Mouse (Mus musculus): ENCODE results near the gene 1700042G07Rik.

The 1700042G07Rik gene

GRCm38 (mm10) chr4:116164759-116165554 lies 8.2 kb upstream of the 1700042G07Rik start:
- no peak for DNase-seq

- no peak for DNase-seq
These were observed 7.3 kb upstream of the 1700042G07Rik start for GRCm38 (mm10) chr4:116165708-116166407.

GRCm38 (mm10) chr4:116167404-116167803 lies 5.8 kb upstream of the 1700042G07Rik start, which contains the start of gene Tspan1:
Gene Tspan1 (minus strand): TSS chr4:116167601.
- peak; percentile 60 to 71 for DNase-seq

GRCm38 (mm10) chr4:116168617-116169352 lies 4.4 kb upstream of the 1700042G07Rik start:
- DNase-seq = peak; percentile 91 to 92

GRCm38 (mm10) chr4:116169353-116169672 lies 3.9 kb upstream of the 1700042G07Rik start:
- DNase-seq = no peak

GRCm38 (mm10) chr4:116173752-116174151 lies 580 bp downstream of the 1700042G07Rik start:
- DNase-seq = no peak

GRCm38 (mm10) chr4:116174466-116175116 lies 1.4 kb downstream of the 1700042G07Rik start:
- peak; percentile 41 to 67 for DNase-seq

GRCm38 (mm10) chr4:116175136-116175535 lies 2.0 kb downstream of the 1700042G07Rik start:
- no peak for DNase-seq

GRCm38 (mm10) chr4:116175711-116176542 lies 2.8 kb downstream of the 1700042G07Rik start:
- DNase-seq = peak in 1 of 2 experiments; percentile 11

GRCm38 (mm10) chr4:116176543-116176988 lies 3.4 kb downstream of the 1700042G07Rik start:
- peak; percentile 85 to 91 for DNase-seq

- peak; percentile 76 to 84 for DNase-seq
These were observed 4.0 kb downstream of the 1700042G07Rik start for GRCm38 (mm10) chr4:116177140-116177539.

GRCm38 (mm10) chr4:116182079-116182478 lies 8.9 kb downstream of the 1700042G07Rik start:
- DNase-seq = no peak

- peak; percentile 43 to 60 for DNase-seq
These were observed 9.6 kb downstream of the 1700042G07Rik start for GRCm38 (mm10) chr4:116182745-116183144.

- DNase-seq = no peak
These were observed 11.9 kb downstream of the 1700042G07Rik start for GRCm38 (mm10) chr4:116185083-116185482.

GRCm38 (mm10) chr4:116192286-116192835 lies 19.2 kb downstream of the 1700042G07Rik start:
- DNase-seq = peak; percentile 43 to 58

- no peak for DNase-seq
These were observed 20.6 kb downstream of the 1700042G07Rik start for GRCm38 (mm10) chr4:116193583-116194383.

- DNase-seq = no peak
These were observed 25.2 kb downstream of the 1700042G07Rik start for GRCm38 (mm10) chr4:116198422-116198821.

- no peak for DNase-seq
These were observed 31.2 kb downstream of the 1700042G07Rik start for GRCm38 (mm10) chr4:116204422-116204821.

- no peak for DNase-seq
These were observed 33.4 kb downstream of the 1700042G07Rik start for GRCm38 (mm10) chr4:116206531-116206930.

GRCm38 (mm10) chr4:116208891-116209290 lies 35.7 kb downstream of the 1700042G07Rik start:
- DNase-seq = no peak
